10 mouse cellular contexts compared by ENCODE assay signal in the genomic region with DNA sequence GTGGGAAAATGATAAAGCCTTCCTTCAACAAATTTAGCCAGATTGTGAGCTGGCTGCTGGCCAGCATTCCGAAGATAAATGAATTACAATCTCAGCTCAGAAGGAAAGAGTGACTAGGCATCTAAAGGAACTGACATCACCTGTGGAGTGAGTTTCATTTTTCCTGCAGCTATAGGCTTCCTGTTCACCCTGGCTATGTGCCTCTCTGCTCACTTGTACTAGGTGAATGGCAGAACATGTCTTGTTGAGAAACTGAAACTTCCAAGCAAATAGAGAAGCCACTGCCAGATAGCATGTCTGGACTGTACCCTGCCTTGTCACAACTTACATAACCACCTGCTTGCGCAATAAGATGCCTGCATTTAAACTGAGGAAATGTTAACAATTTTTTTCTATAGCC. TPM values are rescaled to one million over a fixed set of nuclear protein-coding genes. Genes with fewer than 3 reads are reported as not detected.
DNase-seq lines count a peak whose midpoint lies in the region; ATAC-seq and TF ChIP-seq lines count a peak whose summit lies in the region.
"Had no signal": no experiment of that assay in that cellular context is flagged by ENCODE, and none has a peak within 500 bp of the region (broad histone marks: within the 10 kb centered on the region; RNA-seq: fewer than 3 reads in every experiment).

No protein-coding gene starts in this region.

- no peak for TF ChIP-seq EP300 in MEL (IDR thresholded peaks at IDR 0.05; ENCODE audit: low read depth in 1 of 2, low read length in 2 of 2)

- TF ChIP-seq RAD21 in MEL (IDR thresholded peaks at IDR 0.05; ENCODE audit: low read depth, low read length), result no peak

- H3K4me3 ChIP-seq in heart, embryonic 10.5 days, result no peak overlapping the region
- H3K4me3 ChIP-seq in MEL (ENCODE audit: control insufficient read depth in 1 of 2, insufficient read depth in 1 of 2, low read depth in 2 of 2, low read length in 2 of 2), result no peak overlapping the region
- no peak overlapping the region for H3K4me3 ChIP-seq in heart, embryonic 12.5 days
- no peak overlapping the region for H3K4me3 ChIP-seq in midbrain, embryonic 13.5 days (replicated peaks)
- H3K4me3 ChIP-seq: embryonic facial prominence, embryonic 12.5 days; neural tube, embryonic 12.5 days had no signal

- H3K27ac ChIP-seq in heart, embryonic 10.5 days, result no peak overlapping the region
- H3K27ac ChIP-seq in MEL (ENCODE audit: control insufficient read depth, low read depth, low read length), result no peak overlapping the region
- H3K27ac ChIP-seq in heart, embryonic 12.5 days (ENCODE audit: poor library complexity, severe bottlenecking), result 0 out of 2 replicates have a peak overlapping the region, but pooled peaks have one; percentile 13
- H3K27ac ChIP-seq in midbrain, embryonic 13.5 days, result no peak overlapping the region
- H3K27ac ChIP-seq: embryonic facial prominence, embryonic 12.5 days; neural tube, embryonic 12.5 days had no signal

- WGBS in heart, embryonic 10.5 days, result 61% methylated on average over 2 of the region's 2 CpGs
- 47% methylated on average over 2 of the region's 2 CpGs for WGBS in heart, embryonic 12.5 days
- WGBS in midbrain, embryonic 13.5 days, result 90% methylated on average over 2 of the region's 2 CpGs

- peak; percentile 67 to 71 for DNase-seq in heart, adult 9 months (ENCODE audit: low spot score in 2 of 2)
- DNase-seq in heart, embryonic 10.5 days (ENCODE audit: low spot score), result no peak
- DNase-seq in MEL (ENCODE audit: low read depth, low spot score), result no peak
- peak; percentile 14 for DNase-seq in lung, postnatal 10 days
- no peak for DNase-seq in spleen, adult 18-20 months
- no peak for DNase-seq in ovary, adult 18-20 months (ENCODE audit: low spot score)

- no peaks in the 10 kb centered on the region for H3K79me2 ChIP-seq in MEL (ENCODE audit: control insufficient read depth, insufficient read depth, low read length, poor library complexity)

- TF ChIP-seq POLR2A in MEL (IDR thresholded peaks at IDR 0.05; ENCODE audit: control insufficient read depth in 1 of 2, insufficient read depth in 1 of 2, low read depth in 1 of 2, low read length in 2 of 2, poor library complexity in 1 of 2), result no peak

- no peaks in the 10 kb centered on the region for H3K9me3 ChIP-seq in heart, embryonic 10.5 days
- no peaks in the 10 kb centered on the region for H3K9me3 ChIP-seq in MEL (replicated peaks; ENCODE audit: insufficient read depth, low read length)
- H3K9me3 ChIP-seq in heart, embryonic 12.5 days (replicated peaks), result no peaks in the 10 kb centered on the region
- H3K9me3 ChIP-seq in midbrain, embryonic 13.5 days, result no peaks in the 10 kb centered on the region
- H3K9me3 ChIP-seq: embryonic facial prominence, embryonic 12.5 days; neural tube, embryonic 12.5 days had no signal

- peak; percentile 57; the same call in 1 of the 2 replicates for ATAC-seq in heart, embryonic 12.5 days (ENCODE audit: insufficient number of reproducible peaks, low FRiP score)
- no peak for ATAC-seq in midbrain, embryonic 13.5 days

- no peaks in the 10 kb centered on the region for H3K27me3 ChIP-seq in heart, embryonic 10.5 days (ENCODE audit: insufficient read depth, poor library complexity, severe bottlenecking)
- peaks cover 0 to 3% of the 10 kb centered on the region in 2 experiments; a peak in 3 of 4 replicates for H3K27me3 ChIP-seq in MEL (ENCODE audit: control insufficient read depth in 1 of 2, insufficient read depth in 2 of 2, low read length in 2 of 2)
- H3K27me3 ChIP-seq in heart, embryonic 12.5 days (replicated peaks), result no peaks in the 10 kb centered on the region
- no peaks in the 10 kb centered on the region for H3K27me3 ChIP-seq in midbrain, embryonic 13.5 days
- H3K27me3 ChIP-seq: embryonic facial prominence, embryonic 12.5 days; neural tube, embryonic 12.5 days had no signal

- no peak overlapping the region for H3K9ac ChIP-seq in MEL (ENCODE audit: control insufficient read depth, low read depth, low read length, poor library complexity, severe bottlenecking)
- H3K9ac ChIP-seq in heart, embryonic 12.5 days, result no peak overlapping the region
- H3K9ac ChIP-seq in midbrain, embryonic 13.5 days (replicated peaks), result no peak overlapping the region
- H3K9ac ChIP-seq: embryonic facial prominence, embryonic 12.5 days; neural tube, embryonic 12.5 days had no signal

- H3K4me2 ChIP-seq in heart, embryonic 12.5 days, result no peak overlapping the region
- no peak overlapping the region for H3K4me2 ChIP-seq in midbrain, embryonic 13.5 days (replicated peaks)
- H3K4me2 ChIP-seq: embryonic facial prominence, embryonic 12.5 days; neural tube, embryonic 12.5 days had no signal

- no peaks in the 10 kb centered on the region for H3K4me1 ChIP-seq in heart, embryonic 10.5 days
- no peaks in the 10 kb centered on the region for H3K4me1 ChIP-seq in MEL (ENCODE audit: control insufficient read depth in 1 of 2, insufficient read depth in 2 of 2, low read length in 2 of 2)
- peaks cover 10% of the 10 kb centered on the region for H3K4me1 ChIP-seq in heart, embryonic 12.5 days (replicated peaks)
- H3K4me1 ChIP-seq in midbrain, embryonic 13.5 days (replicated peaks), result no peaks in the 10 kb centered on the region
- H3K4me1 ChIP-seq: embryonic facial prominence, embryonic 12.5 days; neural tube, embryonic 12.5 days had no signal

- no peaks in the 10 kb centered on the region for H3K36me3 ChIP-seq in heart, embryonic 10.5 days
- H3K36me3 ChIP-seq in MEL (ENCODE audit: control insufficient read depth in 1 of 2, insufficient read depth in 2 of 2, low read length in 2 of 2), result no peaks in the 10 kb centered on the region
- no peaks in the 10 kb centered on the region for H3K36me3 ChIP-seq in heart, embryonic 12.5 days
- no peaks in the 10 kb centered on the region for H3K36me3 ChIP-seq in midbrain, embryonic 13.5 days
- H3K36me3 ChIP-seq: embryonic facial prominence, embryonic 12.5 days; neural tube, embryonic 12.5 days had no signal

- TF ChIP-seq CTCF in MEL (IDR thresholded peaks at IDR 0.05 in 2 of 3, conservative IDR thresholded peaks at IDR 0.05 in 1 of 3; ENCODE audit: control insufficient read depth in 1 of 3, insufficient read depth in 1 of 3, low read depth in 2 of 3, low read length in 3 of 3, poor library complexity in 1 of 3, severe bottlenecking in 1 of 3), result no peak

TF ChIP-seq in MEL, 35 proteins besides CTCF, POLR2A, EP300 and RAD21:
- TF ChIP-seq NELFE (IDR thresholded peaks at IDR 0.05; ENCODE audit: low read depth, low read length) (no peak), HCFC1 (IDR thresholded peaks at IDR 0.05; ENCODE audit: low read depth, low read length) (no peak), RCOR1 (IDR thresholded peaks at IDR 0.05; ENCODE audit: low read depth, low read length) (0 out of 2 replicates have a peak, but pooled peaks have one; percentile 26), ZMIZ1 (IDR thresholded peaks at IDR 0.05; ENCODE audit: low read depth, low read length) (no peak)

RNA-seq across cellular contexts. Expression of a gene that starts 33.0 kb away (rescaled TPM):
- polyA plus RNA-seq in heart, embryonic 10.5 days (2016; fragmentation: Nextera tagmentation; extraction: Ambion mirVana), result 2.5 and 3.0 TPM in 2 replicates
- not detected in 2 replicates for total RNA-seq in MEL (2012; rRNA removed)
- not detected for polyA plus RNA-seq in MEL (2012; ENCODE audit: insufficient read depth in 1 of 2, insufficient read length in 2 of 2, low read depth in 1 of 2, low replicate concordance in 2 of 2, missing spikeins in 1 of 2)
- 3.3 and 4.6 TPM in 2 replicates for polyA plus RNA-seq in heart, embryonic 12.5 days (2016; fragmentation: Nextera tagmentation; extraction: Ambion mirVana)
- polyA plus RNA-seq in midbrain, embryonic 13.5 days (2015; fragmentation: Nextera tagmentation; extraction: Ambion mirVana), result 0.15 and 0.19 TPM in 2 replicates

Comparison
In these comparisons a context has a peak if more than half of its experiments do, and no peak if none do; other contexts are left out.
1. DNase-seq: peak in heart, adult 9 months (2 of 2) and lung, postnatal 10 days (single experiment); none in heart, embryonic 10.5 days (single experiment), MEL (single experiment), spleen, adult 18-20 months (0 of 2) and ovary, adult 18-20 months (single experiment).